Comparison of ENCODE assay signal across 18 mouse cellular contexts in genomic region chr2:156741998-156742397, GRCm38 (mm10). TPM values are rescaled to one million over a fixed set of nuclear protein-coding genes. Genes with fewer than 3 reads are reported as not detected.
DNase-seq lines count a peak whose midpoint lies in the region; ATAC-seq and TF ChIP-seq lines count a peak whose summit lies in the region.
"Had no signal": no experiment of that assay in that cellular context is flagged by ENCODE, and none has a peak within 500 bp of the region (broad histone marks: within the 10 kb centered on the region; RNA-seq: fewer than 3 reads in every experiment).

No protein-coding gene starts in this region.

- DNase-seq in gastrocnemius, adult 2 months, result peak; percentile 25
- DNase-seq in gastrocnemius, postnatal 10 days, result no peak
- no peak for DNase-seq in lung, postnatal 0 days (ENCODE audit: low spot score)
- DNase-seq: B cell, adult 2 months; cerebellum, adult 2 months; gastrocnemius, postnatal 14 days; kidney, adult 18-20 months; kidney, postnatal 14 days; spleen, adult 18-20 months; thymus, postnatal 14 days had no signal

- intact Hi-C loops in gastrocnemius, adult 2 months (cut with DNase I), result no loop called here

- no peaks in the 10 kb centered on the region for H3K27me3 ChIP-seq in hindbrain, embryonic 13.5 days
- no peaks in the 10 kb centered on the region for H3K27me3 ChIP-seq in hindbrain, embryonic 16.5 days (replicated peaks; ENCODE audit: control insufficient read depth, insufficient read depth, low read length)
- no peaks in the 10 kb centered on the region for H3K27me3 ChIP-seq in lung, embryonic 16.5 days (ENCODE audit: control insufficient read depth, insufficient read depth, low read depth, low read length)
- H3K27me3 ChIP-seq in lung, postnatal 0 days (replicated peaks; ENCODE audit: insufficient read depth, low read length), result no peaks in the 10 kb centered on the region
- H3K27me3 ChIP-seq in midbrain, embryonic 16.5 days (ENCODE audit: control insufficient read depth, insufficient read depth, low read depth, low read length), result no peaks in the 10 kb centered on the region
- H3K27me3 ChIP-seq: forebrain, embryonic 15.5 days; megakaryocyte, embryonic 14.5 days had no signal

- no peak for TF ChIP-seq CTCF in gastrocnemius, adult 2 months (IDR thresholded peaks at IDR 0.05)
- no peak for TF ChIP-seq CTCF in lung, postnatal 0 days (IDR thresholded peaks at IDR 0.05)

- H3K4me3 ChIP-seq in gastrocnemius, adult 2 months, result no peak overlapping the region
- no peak overlapping the region for H3K4me3 ChIP-seq in hindbrain, embryonic 13.5 days
- no peak overlapping the region for H3K4me3 ChIP-seq in hindbrain, embryonic 16.5 days (ENCODE audit: low read length)
- no peak overlapping the region for H3K4me3 ChIP-seq in lung, embryonic 16.5 days (ENCODE audit: low read length)
- H3K4me3 ChIP-seq in lung, postnatal 0 days (ENCODE audit: low read depth, low read length), result no peak overlapping the region
- no peak overlapping the region for H3K4me3 ChIP-seq in midbrain, embryonic 16.5 days (ENCODE audit: low read depth, low read length)
- H3K4me3 ChIP-seq: forebrain, embryonic 15.5 days; megakaryocyte, embryonic 14.5 days had no signal

- TF ChIP-seq EP300 in lung, postnatal 0 days (IDR thresholded peaks at IDR 0.05), result no peak

- H3K36me3 ChIP-seq in hindbrain, embryonic 13.5 days, result peaks cover 27% of the 10 kb centered on the region
- peaks cover 14% of the 10 kb centered on the region for H3K36me3 ChIP-seq in hindbrain, embryonic 16.5 days (ENCODE audit: control insufficient read depth, insufficient read depth, low read length)
- H3K36me3 ChIP-seq in lung, embryonic 16.5 days (ENCODE audit: control insufficient read depth, insufficient read depth, low read length), result peaks cover 11% of the 10 kb centered on the region
- H3K36me3 ChIP-seq in lung, postnatal 0 days (ENCODE audit: insufficient read depth, low read length), result peaks cover 5% of the 10 kb centered on the region
- peaks cover 7% of the 10 kb centered on the region; the same call in 1 of the 2 replicates for H3K36me3 ChIP-seq in midbrain, embryonic 16.5 days (ENCODE audit: control insufficient read depth, insufficient read depth, low read length)

- H3K4me2 ChIP-seq in hindbrain, embryonic 13.5 days, result no peak overlapping the region
- no peak overlapping the region for H3K4me2 ChIP-seq in hindbrain, embryonic 16.5 days (ENCODE audit: low read length)
- H3K4me2 ChIP-seq in lung, embryonic 16.5 days (ENCODE audit: low read depth, low read length), result no peak overlapping the region
- H3K4me2 ChIP-seq in lung, postnatal 0 days (replicated peaks; ENCODE audit: low read depth, low read length), result no peak overlapping the region
- H3K4me2 ChIP-seq in midbrain, embryonic 16.5 days (ENCODE audit: low read length), result no peak overlapping the region
- H3K4me2 ChIP-seq: forebrain, embryonic 15.5 days had no signal

- 72% methylated on average over 4 of the region's 4 CpGs for WGBS in hindbrain, embryonic 13.5 days
- 46% methylated on average over 4 of the region's 4 CpGs for WGBS in hindbrain, embryonic 16.5 days
- WGBS in lung, embryonic 16.5 days, result 32% methylated on average over 4 of the region's 4 CpGs
- WGBS in lung, postnatal 0 days, result 24% methylated on average over 4 of the region's 4 CpGs
- 64% methylated on average over 4 of the region's 4 CpGs for WGBS in midbrain, embryonic 16.5 days

- H3K27ac ChIP-seq in gastrocnemius, adult 2 months, result peak overlapping the region; percentile 49
- H3K27ac ChIP-seq in hindbrain, embryonic 13.5 days, result peak overlapping the region; percentile 37; the same call in 1 of the 2 replicates
- no peak overlapping the region for H3K27ac ChIP-seq in hindbrain, embryonic 16.5 days (ENCODE audit: low read depth, low read length)
- no peak overlapping the region for H3K27ac ChIP-seq in lung, embryonic 16.5 days (ENCODE audit: low read length)
- no peak overlapping the region for H3K27ac ChIP-seq in lung, postnatal 0 days (ENCODE audit: low read length)
- peak overlapping the region; percentile 14; the same call in 1 of the 2 replicates for H3K27ac ChIP-seq in midbrain, embryonic 16.5 days (ENCODE audit: low read length)
- H3K27ac ChIP-seq: forebrain, embryonic 15.5 days had no signal

- H3K9ac ChIP-seq in hindbrain, embryonic 13.5 days, result no peak overlapping the region; the same call in 1 of the 2 replicates
- no peak overlapping the region for H3K9ac ChIP-seq in hindbrain, embryonic 16.5 days (ENCODE audit: low read depth, low read length)
- H3K9ac ChIP-seq in lung, embryonic 16.5 days (ENCODE audit: low read length), result no peak overlapping the region
- no peak overlapping the region for H3K9ac ChIP-seq in lung, postnatal 0 days (replicated peaks; ENCODE audit: low read depth)
- H3K9ac ChIP-seq in midbrain, embryonic 16.5 days (ENCODE audit: low read depth, low read length), result no peak overlapping the region
- H3K9ac ChIP-seq: forebrain, embryonic 15.5 days had no signal

- H3K9me3 ChIP-seq in hindbrain, embryonic 13.5 days, result no peaks in the 10 kb centered on the region
- no peaks in the 10 kb centered on the region for H3K9me3 ChIP-seq in hindbrain, embryonic 16.5 days (ENCODE audit: control insufficient read depth, low read length)
- H3K9me3 ChIP-seq in lung, embryonic 16.5 days (ENCODE audit: control insufficient read depth, low read length), result no peaks in the 10 kb centered on the region
- no peaks in the 10 kb centered on the region for H3K9me3 ChIP-seq in lung, postnatal 0 days (ENCODE audit: low read length)
- H3K9me3 ChIP-seq in midbrain, embryonic 16.5 days (replicated peaks; ENCODE audit: control insufficient read depth, low read length, poor library complexity, severe bottlenecking), result no peaks in the 10 kb centered on the region
- H3K9me3 ChIP-seq: forebrain, embryonic 15.5 days; megakaryocyte, embryonic 14.5 days had no signal

- H3K4me1 ChIP-seq in hindbrain, embryonic 13.5 days (replicated peaks), result peaks cover 57% of the 10 kb centered on the region
- H3K4me1 ChIP-seq in hindbrain, embryonic 16.5 days (ENCODE audit: control insufficient read depth, insufficient read depth, low read depth, low read length), result peaks cover 1% of the 10 kb centered on the region; the same call in 1 of the 2 replicates
- peaks cover 16% of the 10 kb centered on the region for H3K4me1 ChIP-seq in lung, embryonic 16.5 days (replicated peaks; ENCODE audit: control insufficient read depth, insufficient read depth, low read length)
- peaks cover 8% of the 10 kb centered on the region; the same call in 1 of the 2 replicates for H3K4me1 ChIP-seq in lung, postnatal 0 days (ENCODE audit: insufficient read depth, low read depth, low read length)
- peaks cover 13% of the 10 kb centered on the region; the same call in 1 of the 2 replicates for H3K4me1 ChIP-seq in midbrain, embryonic 16.5 days (ENCODE audit: control insufficient read depth, insufficient read depth, low read length)

- ATAC-seq in hindbrain, embryonic 13.5 days (ENCODE audit: low FRiP score), result no peak
- no peak for ATAC-seq in hindbrain, embryonic 16.5 days
- peak; percentile 20; the same call in 1 of the 2 replicates for ATAC-seq in lung, embryonic 16.5 days (ENCODE audit: low read depth)
- no peak; the same call in 1 of the 2 replicates for ATAC-seq in lung, postnatal 0 days
- no peak for ATAC-seq in midbrain, embryonic 16.5 days
- no peak for ATAC-seq in cerebellum, adult (ENCODE audit: insufficient number of reproducible peaks, low FRiP score, low TSS enrichment)
- ATAC-seq: forebrain, embryonic 15.5 days had no signal

RNA-seq across cellular contexts. Expression of gene Myl9, which starts 33.2 kb away (rescaled TPM):
- total RNA-seq in gastrocnemius, adult 2 months (2021), result 10 to 100 TPM; 41.2 to 50.0 TPM
- 100 to 1,000 TPM; 186 to 216 TPM for total RNA-seq in gastrocnemius, postnatal 10 days (2021)
- polyA plus RNA-seq in hindbrain, embryonic 13.5 days (2015; fragmentation: Nextera tagmentation; extraction: Ambion mirVana), result 39.1 and 53.3 TPM in 2 replicates
- polyA plus RNA-seq in hindbrain, embryonic 16.5 days (2015; fragmentation: Nextera tagmentation; extraction: Ambion mirVana), result 46.9 and 52.0 TPM in 2 replicates
- 371 and 400 TPM in 2 replicates for polyA plus RNA-seq in lung, embryonic 16.5 days (2015; fragmentation: Nextera tagmentation; extraction: Ambion mirVana)
- 222 and 240 TPM in 2 replicates for polyA plus RNA-seq in lung, postnatal 0 days (2015; fragmentation: Nextera tagmentation; extraction: Ambion mirVana)
- polyA plus RNA-seq in midbrain, embryonic 16.5 days (2015; fragmentation: Nextera tagmentation; extraction: Ambion mirVana), result 33.7 and 38.8 TPM in 2 replicates
- total RNA-seq: common myeloid progenitor, adult 5-6 weeks had no signal

Comparison
In these comparisons a context has a peak if more than half of its experiments do, and no peak if none do; other contexts are left out.
1. H3K27ac ChIP-seq: peak in gastrocnemius, adult 2 months (single experiment), hindbrain, embryonic 13.5 days (single experiment) and midbrain, embryonic 16.5 days (single experiment); none in hindbrain, embryonic 16.5 days (single experiment), lung, embryonic 16.5 days (single experiment) and lung, postnatal 0 days (single experiment).